Mouse (Mus musculus) forebrain, postnatal 0 days (tissue): ENCODE measurements around the gene Dcbld1. TPM values are rescaled to one million over a fixed set of nuclear protein-coding genes. Genes with fewer than 3 reads are reported as not detected.
"Not testable (repeated sequence)": the region's sequence is repeated elsewhere in the genome, so short reads cannot be mapped to it uniquely, and the experiment has no call there.

Experiments
- ATAC-seq: fragments of 200-750 bp; cut with Nextera tagmentation; 2 replicates; pipeline ENCODE4 v1.8.0; 2017; ENCODE audit warnings: mild to moderate bottlenecking, moderate library complexity
- DNase-seq: peaks from one replicate; pipeline ENCODE4 v3.0.0-alpha.2; 2015
- H3K27ac ChIP-seq: fragments of 300-500 bp; sonication (generic); 2 replicates; pipeline ENCODE4 v1.5.1; 2014; ENCODE audit warnings: low read depth, mild to moderate bottlenecking, antibody characterized with exemption, low read length, moderate library complexity, mixed read lengths
- H3K27me3 ChIP-seq: fragments of 300-500 bp; sonication (generic); 2 replicates; pipeline ENCODE4 v1.6.1; 2014; ENCODE audit warnings: mild to moderate bottlenecking, low read length, mixed read lengths; ENCODE audit not compliant: insufficient read depth
- H3K36me3 ChIP-seq: fragments of 300-500 bp; sonication (generic); 2 replicates; pipeline ENCODE4 v1.6.1; 2014; ENCODE audit warnings: mild to moderate bottlenecking, moderate library complexity; ENCODE audit not compliant: insufficient read depth
- H3K4me1 ChIP-seq: fragments of 300-500 bp; sonication (generic); 2 replicates; pipeline ENCODE4 v1.6.1; 2014; ENCODE audit warnings: antibody characterized with exemption; ENCODE audit not compliant: insufficient read depth
- H3K4me2 ChIP-seq: fragments of 300-500 bp; sonication (generic); 2 replicates; pipeline ENCODE4 v1.6.1; 2014; ENCODE audit warnings: low read depth, mild to moderate bottlenecking, moderate library complexity
- H3K4me3 ChIP-seq: fragments of 300-500 bp; sonication (generic); 2 replicates; pipeline ENCODE4 v1.5.1; 2014; ENCODE audit warnings: low read depth, low read length, mixed read lengths
- H3K9ac ChIP-seq: fragments of 300-500 bp; sonication (generic); 2 replicates; pipeline ENCODE4 v1.6.1; 2014; ENCODE audit warnings: mild to moderate bottlenecking
- H3K9me3 ChIP-seq: fragments of 300-500 bp; sonication (generic); 2 replicates; pipeline ENCODE4 v1.6.1; 2016; ENCODE audit warnings: low read length
- CTCF ChIP-seq: sonication (generic); IDR thresholded peaks from 2 replicates; pipeline ENCODE4 v1.5.1; 2016; ENCODE audit warnings: antibody characterized with exemption, control low read depth, low read depth
- WGBS: fragments of 180-500 bp; shearing (Covaris S2); extraction: QIAGEN DNeasy Blood & Tissue Kit; methylation state at CpG from one replicate; pipeline ENCODE4 v1.1.7; 2014; 5-methylcytosine and 5-hydroxymethylcytosine counted together
- polyA plus RNA-seq: library from polyadenylated mRNA; unstranded; fragments of >200 nt; fragmentation: Nextera tagmentation; extraction: Ambion mirVana; gene quantifications from 2 replicates; pipeline ENCODE4 v1.2.1, GENCODE M21; 2015
- total RNA-seq: library from RNA; depleted of rRNA; stranded (reverse); fragments of >200 nt; gene quantifications from 2 replicates; pipeline ENCODE4 v1.2.3, GENCODE M21; 2014

Gene Dcbld1
- total and polyA plus RNA-seq, 2 experiments from 2014 or later, result 11.3 to 19.1 TPM

DNA sequence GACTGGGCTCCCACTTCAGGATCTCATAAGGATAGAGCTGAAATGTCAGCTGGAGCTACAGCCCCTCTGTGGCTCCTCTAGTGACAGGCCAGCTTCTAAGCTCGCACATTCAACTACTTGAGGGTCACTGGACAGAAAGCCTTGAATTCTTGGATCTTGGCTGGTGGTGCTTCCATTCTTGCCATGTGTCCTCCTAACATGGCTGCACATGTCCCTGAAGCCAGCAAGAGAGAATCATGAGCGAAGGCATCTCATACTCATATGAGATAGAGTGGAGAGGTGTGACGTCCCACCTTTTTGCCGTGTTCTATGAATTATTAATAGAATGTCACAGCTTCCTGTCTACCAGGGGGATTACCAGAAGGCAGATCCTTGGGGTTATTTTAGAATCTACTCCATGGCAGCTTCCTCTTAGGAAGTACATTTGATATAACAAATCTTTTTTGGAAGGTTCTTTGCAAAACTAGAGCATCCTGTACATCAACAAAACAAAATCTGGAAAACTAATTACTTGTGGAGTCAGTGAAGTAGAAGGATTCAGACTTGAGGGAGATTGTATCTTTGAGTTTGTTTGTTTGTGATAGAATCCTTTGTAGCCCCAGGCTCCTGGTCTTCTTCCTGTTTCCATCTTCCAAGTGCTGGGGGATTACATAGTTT, 60.6 kb downstream of the Dcbld1 start:
- Histone ChIP-seq H3K4me3 (no peak overlapping the region), H3K27ac (no peak overlapping the region), H3K9me3 (no peaks in the 10 kb centered on the region), H3K4me1 (no peaks in the 10 kb centered on the region), H3K9ac (no peak overlapping the region), H3K36me3 (no peaks in the 10 kb centered on the region), H3K27me3 (no peaks in the 10 kb centered on the region), H3K4me2 (no peak overlapping the region)
- ATAC-seq (no peak), DNase-seq (no peak)
- no peak for TF ChIP-seq CTCF
- 88% methylated on average over 4 of the region's 4 CpGs for WGBS

GRCm38 (mm10) chr10:52295934-52296333, 62.5 kb downstream of the Dcbld1 start:
- no peak overlapping the region for H3K27ac ChIP-seq
- no peak; the same call in 1 of the 2 replicates for ATAC-seq

GRCm38 (mm10) chr10:52298568-52298967, 65.1 kb downstream of the Dcbld1 start:
- H3K9ac ChIP-seq, H3K4me1 ChIP-seq, ATAC-seq, H3K4me2 ChIP-seq, H3K9me3 ChIP-seq, H3K4me3 ChIP-seq, H3K27me3 ChIP-seq, DNase-seq, H3K36me3 ChIP-seq, H3K27ac ChIP-seq: not testable (repeated sequence)

More at GRCm38 (mm10) chr10:52295934-52296333, 62.5 kb downstream of the Dcbld1 start:
- Histone ChIP-seq H3K4me2 (no peak overlapping the region), H3K4me1 (no peaks in the 10 kb centered on the region), H3K9me3 (no peaks in the 10 kb centered on the region), H3K4me3 (no peak overlapping the region), H3K36me3 (no peaks in the 10 kb centered on the region), H3K9ac (no peak overlapping the region), H3K27me3 (no peaks in the 10 kb centered on the region)
- WGBS, result 32% methylated on average over 2 of the region's 2 CpGs
- no peak for DNase-seq
- no peak for TF ChIP-seq CTCF

DNA sequence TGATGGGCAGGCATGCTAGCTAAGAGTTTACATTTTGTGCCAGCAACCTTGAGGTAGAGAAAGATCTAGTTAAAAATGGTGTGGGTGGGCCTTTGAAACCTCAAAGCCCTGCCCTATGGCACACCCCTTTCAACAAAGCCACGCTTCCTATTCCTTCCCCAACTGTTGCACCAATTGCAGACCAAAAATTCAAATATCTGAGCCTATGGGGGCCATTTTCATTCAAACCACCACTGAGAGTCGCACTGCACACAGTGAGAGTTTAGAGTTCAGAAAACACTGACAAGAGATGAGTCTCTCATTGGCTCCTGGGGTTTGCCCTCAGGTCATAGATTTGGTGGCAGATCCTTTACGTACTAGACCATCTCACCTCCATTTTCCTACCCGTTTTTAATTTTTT, 68.3 kb downstream of the Dcbld1 start:
- 95% methylated on average over 4 of the region's 4 CpGs for WGBS
- Histone ChIP-seq H3K4me2 (no peak overlapping the region), H3K36me3 (peaks cover 4% of the 10 kb centered on the region; the same call in 1 of the 2 replicates), H3K9ac (no peak overlapping the region), H3K9me3 (no peaks in the 10 kb centered on the region), H3K27ac (no peak overlapping the region), H3K4me1 (no peaks in the 10 kb centered on the region), H3K27me3 (no peaks in the 10 kb centered on the region), H3K4me3 (no peak overlapping the region)
- no peak for TF ChIP-seq CTCF
- DNase-seq (no peak), ATAC-seq (no peak)

DNA sequence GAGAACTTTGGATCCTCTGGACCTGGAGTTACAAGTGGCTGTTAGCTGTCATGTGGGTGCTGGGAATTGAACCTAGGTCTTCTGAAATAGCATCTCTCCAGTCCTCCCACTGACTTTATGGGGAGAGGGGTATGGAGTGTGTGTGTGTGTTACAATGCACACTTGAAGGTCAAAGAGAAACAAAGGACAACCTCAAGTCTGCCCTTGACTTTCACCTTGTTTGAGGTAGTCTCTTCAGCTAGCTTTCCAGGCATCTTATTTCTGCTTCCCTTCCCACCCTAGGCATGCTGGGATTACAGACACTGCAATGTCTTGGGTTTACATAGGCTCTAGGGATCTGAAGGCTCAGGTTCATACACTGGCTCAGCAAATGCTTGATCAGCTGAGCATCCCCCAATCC, 68.9 kb downstream of the Dcbld1 start:
- H3K4me3 ChIP-seq, result no peak overlapping the region
- no peak overlapping the region for H3K9ac ChIP-seq
- DNase-seq (no peak), ATAC-seq (no peak)
- no peaks in the 10 kb centered on the region for H3K27me3 ChIP-seq
- H3K27ac ChIP-seq, result no peak overlapping the region
- no peak overlapping the region for H3K4me2 ChIP-seq
- TF ChIP-seq CTCF, result no peak
- H3K9me3 ChIP-seq, result no peaks in the 10 kb centered on the region
- H3K36me3 ChIP-seq, result peaks cover 4% of the 10 kb centered on the region; the same call in 1 of the 2 replicates
- no peaks in the 10 kb centered on the region for H3K4me1 ChIP-seq

GRCm38 (mm10) chr10:52304574-52304973, 71.2 kb downstream of the Dcbld1 start:
- TF ChIP-seq CTCF, result no peak
- H3K27me3 ChIP-seq, result no peaks in the 10 kb centered on the region
- DNase-seq (no peak), ATAC-seq (no peak)
- no peak overlapping the region for H3K4me2 ChIP-seq
- no peak overlapping the region for H3K4me3 ChIP-seq
- no peak overlapping the region for H3K27ac ChIP-seq
- no peaks in the 10 kb centered on the region for H3K4me1 ChIP-seq
- no peak overlapping the region for H3K9ac ChIP-seq
- 47% methylated on average over 7 of the region's 7 CpGs for whole genome bisulfite sequencing
- H3K9me3 ChIP-seq, result no peaks in the 10 kb centered on the region
- peaks cover 4% of the 10 kb centered on the region; the same call in 1 of the 2 replicates for H3K36me3 ChIP-seq

DNA sequence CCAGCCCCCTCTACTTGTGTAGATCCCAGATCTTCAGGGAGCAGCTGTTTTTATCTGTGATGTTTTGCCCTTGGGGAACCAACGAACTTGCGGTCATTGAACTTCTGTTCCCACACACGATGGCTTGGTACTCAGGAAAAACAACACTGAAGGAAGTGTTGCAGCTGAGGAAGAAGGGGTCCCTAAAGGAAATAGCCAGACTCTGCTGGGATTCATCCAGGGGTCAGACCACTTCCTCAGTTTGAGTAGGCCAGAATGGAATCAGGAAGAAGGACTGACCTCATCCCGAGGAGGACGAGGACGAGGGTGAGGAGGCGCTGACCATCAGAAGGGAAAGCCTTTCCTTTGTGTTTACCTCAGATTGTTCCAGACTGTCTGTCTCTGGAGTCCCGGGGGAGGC, 75.8 kb downstream of the Dcbld1 start:
- Histone ChIP-seq H3K27ac (no peak overlapping the region), H3K4me3 (no peak overlapping the region), H3K9me3 (no peaks in the 10 kb centered on the region), H3K9ac (no peak overlapping the region), H3K27me3 (no peaks in the 10 kb centered on the region), H3K4me2 (no peak overlapping the region), H3K4me1 (no peaks in the 10 kb centered on the region), H3K36me3 (peaks cover 10% of the 10 kb centered on the region; the same call in 1 of the 2 replicates)
- WGBS, result 88% methylated on average over 8 of the region's 8 CpGs
- ATAC-seq (no peak), DNase-seq (no peak)
- TF ChIP-seq CTCF, result no peak
